Mouse (Mus musculus): ENCODE measurements at regions not wholly inside any gene's neighbourhood (a gene's known extent, or its start where the extent isn't known, plus 50 kb on each side); places are given as distances from the start of the nearest gene placed in this dataset.

- 16% methylated on average over 1 of the region's 1 CpGs for WGBS
These were observed 73.6 kb downstream of the Rtl3 start for GRCm38 (mm10) chrX:106766812-106767211.

More at GRCm38 (mm10) chrX:106766812-106767211, 73.6 kb downstream of the Rtl3 start:
- H3K4me1 ChIP-seq (ENCODE audit: control insufficient read depth, insufficient read depth, low read length), result no peaks in the 10 kb centered on the region
- H3K27ac ChIP-seq (replicated peaks; ENCODE audit: insufficient read depth, low read depth, low read length), result no peak overlapping the region
- DNase-seq (ENCODE audit: extremely low read depth, low read depth, low spot score), result peak; percentile 0
- no peak overlapping the region for H3K4me3 ChIP-seq (ENCODE audit: insufficient read depth, low read depth, low read length)
- no peak overlapping the region for H3K9ac ChIP-seq (ENCODE audit: low read depth, low read length)
- TF ChIP-seq POLR2A (IDR thresholded peaks at IDR 0.05; ENCODE audit: extremely low read depth, insufficient read depth, low read length) (no peak), CTCF (IDR thresholded peaks at IDR 0.05; ENCODE audit: low read depth, low read length) (no peak)
- H3K36me3 ChIP-seq (ENCODE audit: control insufficient read depth, insufficient read depth, low read length), result no peaks in the 10 kb centered on the region
- H3K79me2 ChIP-seq (ENCODE audit: control insufficient read depth, insufficient read depth, low read length), result no peaks in the 10 kb centered on the region
- H3K27me3 ChIP-seq (ENCODE audit: control insufficient read depth, insufficient read depth, low read length), result no peaks in the 10 kb centered on the region
